Mouse (Mus musculus) midbrain, embryonic 12.5 days (tissue): Measurements from ENCODE around the gene Ubald1. TPM values are rescaled to one million over a fixed set of nuclear protein-coding genes. Genes with fewer than 3 reads are reported as not detected.

Experiments used
- ATAC-seq: fragments of 200-750 bp; cut with Nextera tagmentation; 2 replicates; pipeline ENCODE4 v1.8.0; 2017; ENCODE audit warnings: low read depth, moderate TSS enrichment, moderate library complexity; ENCODE audit not compliant: low FRiP score
- H3K27ac ChIP-seq: fragments of 300-500 bp; sonication (generic); replicated peaks from 2 replicates; pipeline ENCODE4 v1.5.1; 2016; ENCODE audit warnings: mild to moderate bottlenecking
- H3K27me3 ChIP-seq: fragments of 300-500 bp; sonication (generic); 2 replicates; pipeline ENCODE4 v1.6.1; 2016; ENCODE audit warnings: mild to moderate bottlenecking
- H3K36me3 ChIP-seq: fragments of 300-500 bp; sonication (generic); 2 replicates; pipeline ENCODE4 v1.6.1; 2016
- H3K4me1 ChIP-seq: fragments of 300-500 bp; sonication (generic); 2 replicates; pipeline ENCODE4 v1.6.1; 2016
- H3K4me2 ChIP-seq: fragments of 300-500 bp; sonication (generic); replicated peaks from 2 replicates; pipeline ENCODE4 v1.6.1; 2016; ENCODE audit warnings: mild to moderate bottlenecking, moderate library complexity
- H3K4me3 ChIP-seq: fragments of 300-500 bp; sonication (generic); 2 replicates; pipeline ENCODE4 v1.5.1; 2016; ENCODE audit warnings: mild to moderate bottlenecking
- H3K9ac ChIP-seq: fragments of 300-500 bp; sonication (generic); replicated peaks from 2 replicates; pipeline ENCODE4 v1.6.1; 2016; ENCODE audit warnings: mild to moderate bottlenecking, moderate library complexity
- H3K9me3 ChIP-seq: fragments of 300-500 bp; sonication (generic); 2 replicates; pipeline ENCODE4 v1.6.1; 2016; ENCODE audit warnings: mild to moderate bottlenecking
- WGBS: fragments of 180-500 bp; shearing (Covaris S2); methylation state at CpG from one replicate; pipeline ENCODE4 v1.1.7; 2016; 5-methylcytosine and 5-hydroxymethylcytosine counted together
- polyA plus RNA-seq: library from polyadenylated mRNA; unstranded; fragments of >200 nt; fragmentation: Nextera tagmentation; extraction: Ambion mirVana; gene quantifications from 2 replicates; pipeline ENCODE4 v1.2.1, GENCODE M21; 2016

The Ubald1 gene
- polyA plus RNA-seq, 1 experiment from 2014 or later: 31.7 TPM

GRCm38 (mm10) chr16:4861392-4861791 lies 18.7 kb downstream of the Ubald1 start:
- Histone ChIP-seq H3K4me2 (no peak overlapping the region), H3K9ac (no peak overlapping the region), H3K27ac (no peak overlapping the region), H3K27me3 (no peaks in the 10 kb centered on the region), H3K4me3 (no peak overlapping the region), H3K4me1 (no peaks in the 10 kb centered on the region), H3K9me3 (no peaks in the 10 kb centered on the region), H3K36me3 (no peaks in the 10 kb centered on the region)
- ATAC-seq: no peak
- 46% methylated on average over 10 of the region's 10 CpGs for WGBS

GRCm38 (mm10) chr16:4855046-4855650 lies 25.0 kb downstream of the Ubald1 start:
- Histone ChIP-seq H3K4me3 (no peak overlapping the region), H3K4me2 (no peak overlapping the region), H3K4me1 (no peaks in the 10 kb centered on the region), H3K27me3 (no peaks in the 10 kb centered on the region), H3K9me3 (no peaks in the 10 kb centered on the region), H3K36me3 (no peaks in the 10 kb centered on the region), H3K27ac (no peak overlapping the region), H3K9ac (no peak overlapping the region)
- 75% methylated on average over 5 of the region's 5 CpGs for WGBS
- no peak for ATAC-seq

GRCm38 (mm10) chr16:4850938-4851628 lies 29.0 kb downstream of the Ubald1 start:
- Histone ChIP-seq H3K27ac (no peak overlapping the region), H3K9ac (no peak overlapping the region)
- WGBS: 63% methylated on average over 5 of the region's 5 CpGs

GRCm38 (mm10) chr16:4850361-4850760 lies 29.8 kb downstream of the Ubald1 start:
- Histone ChIP-seq H3K9me3 (no peaks in the 10 kb centered on the region), H3K9ac (no peak overlapping the region), H3K27me3 (no peaks in the 10 kb centered on the region), H3K36me3 (no peaks in the 10 kb centered on the region), H3K4me1 (no peaks in the 10 kb centered on the region), H3K4me2 (no peak overlapping the region), H3K27ac (no peak overlapping the region), H3K4me3 (no peak overlapping the region)
- 87% methylated on average over 7 of the region's 7 CpGs for WGBS
- ATAC-seq: no peak

More at GRCm38 (mm10) chr16:4850938-4851628, 29.0 kb downstream of the Ubald1 start:
- H3K4me2 ChIP-seq: no peak overlapping the region
- no peak overlapping the region for H3K4me3 ChIP-seq
- no peaks in the 10 kb centered on the region for H3K4me1 ChIP-seq
- H3K36me3 ChIP-seq: no peaks in the 10 kb centered on the region
- no peak for ATAC-seq
- no peaks in the 10 kb centered on the region for H3K9me3 ChIP-seq
- no peaks in the 10 kb centered on the region for H3K27me3 ChIP-seq

- 82% methylated on average over 2 of the region's 2 CpGs for WGBS
- no peaks in the 10 kb centered on the region for H3K36me3 ChIP-seq
- H3K9me3 ChIP-seq: no peaks in the 10 kb centered on the region
- no peaks in the 10 kb centered on the region for H3K27me3 ChIP-seq
- H3K9ac ChIP-seq: no peak overlapping the region
- ATAC-seq: no peak
- no peak overlapping the region for H3K4me2 ChIP-seq
- H3K27ac ChIP-seq: no peak overlapping the region
- H3K4me1 ChIP-seq: no peaks in the 10 kb centered on the region
- no peak overlapping the region for H3K4me3 ChIP-seq
Observed at GRCm38 (mm10) chr16:4848090-4848489, 32.0 kb downstream of the Ubald1 start.

GRCm38 (mm10) chr16:4847041-4847440 lies 33.1 kb downstream of the Ubald1 start:
- Histone ChIP-seq H3K9ac (no peak overlapping the region), H3K36me3 (no peaks in the 10 kb centered on the region), H3K4me1 (no peaks in the 10 kb centered on the region), H3K27me3 (no peaks in the 10 kb centered on the region), H3K27ac (no peak overlapping the region), H3K4me2 (no peak overlapping the region), H3K9me3 (no peaks in the 10 kb centered on the region), H3K4me3 (no peak overlapping the region)
- ATAC-seq: no peak
- WGBS: 79% methylated on average over 3 of the region's 3 CpGs

- no peak for ATAC-seq
- no peak overlapping the region for H3K27ac ChIP-seq
- no peaks in the 10 kb centered on the region for H3K4me1 ChIP-seq
- 88% methylated on average over 8 of the region's 8 CpGs for WGBS
- no peak overlapping the region for H3K4me3 ChIP-seq
- no peaks in the 10 kb centered on the region for H3K9me3 ChIP-seq
- no peaks in the 10 kb centered on the region for H3K27me3 ChIP-seq
- H3K4me2 ChIP-seq: no peak overlapping the region
- no peaks in the 10 kb centered on the region for H3K36me3 ChIP-seq
- H3K9ac ChIP-seq: no peak overlapping the region
Observed at GRCm38 (mm10) chr16:4840231-4840630, 39.9 kb downstream of the Ubald1 start.

- 81% methylated on average over 3 of the region's 3 CpGs for WGBS
- no peak for ATAC-seq
Observed at GRCm38 (mm10) chr16:4839552-4839951, 40.6 kb downstream of the Ubald1 start.

GRCm38 (mm10) chr16:4837631-4838030 lies 42.5 kb downstream of the Ubald1 start:
- Histone ChIP-seq H3K4me2 (no peak overlapping the region), H3K4me3 (no peak overlapping the region), H3K27me3 (no peaks in the 10 kb centered on the region), H3K27ac (no peak overlapping the region), H3K9me3 (no peaks in the 10 kb centered on the region), H3K36me3 (no peaks in the 10 kb centered on the region), H3K9ac (no peak overlapping the region), H3K4me1 (no peaks in the 10 kb centered on the region)
- WGBS: 82% methylated on average over 3 of the region's 3 CpGs
- ATAC-seq: no peak

More at GRCm38 (mm10) chr16:4839552-4839951, 40.6 kb downstream of the Ubald1 start:
- no peaks in the 10 kb centered on the region for H3K4me1 ChIP-seq
- H3K4me2 ChIP-seq: no peak overlapping the region
- H3K27ac ChIP-seq: no peak overlapping the region
- H3K9me3 ChIP-seq: no peaks in the 10 kb centered on the region
- H3K9ac ChIP-seq: no peak overlapping the region
- H3K27me3 ChIP-seq: no peaks in the 10 kb centered on the region
- H3K4me3 ChIP-seq: no peak overlapping the region
- no peaks in the 10 kb centered on the region for H3K36me3 ChIP-seq

- H3K9ac ChIP-seq: no peak within 1 kb of the TSS
- no peaks in the 10 kb centered on the region for H3K4me1 ChIP-seq
- no peak within 1 kb of the TSS for H3K27ac ChIP-seq
- H3K9me3 ChIP-seq: no peaks in the 10 kb centered on the region
- no peak within 1 kb of the TSS for H3K4me3 ChIP-seq
- H3K27me3 ChIP-seq: no peaks in the 10 kb centered on the region
- ATAC-seq: no peak
- no peaks in the 10 kb centered on the region for H3K36me3 ChIP-seq
- H3K4me2 ChIP-seq: no peak within 1 kb of the TSS
- WGBS: 85% methylated on average over 3 of the region's 3 CpGs
Observed at GRCm38 (mm10) chr16:4835191-4835590, 44.9 kb downstream of the Ubald1 start, which contains the start of gene 4930562C15Rik. 4930562C15Rik (plus strand) TSS chr16:4835416.

GRCm38 (mm10) chr16:4833858-4834257 lies 46.3 kb downstream of the Ubald1 start:
- no peak overlapping the region for H3K9ac ChIP-seq
- no peak overlapping the region for H3K27ac ChIP-seq
- no peaks in the 10 kb centered on the region for H3K36me3 ChIP-seq
- H3K4me1 ChIP-seq: no peaks in the 10 kb centered on the region
- no peak for ATAC-seq
- 84% methylated on average over 2 of the region's 2 CpGs for WGBS
- H3K9me3 ChIP-seq: no peaks in the 10 kb centered on the region
- no peaks in the 10 kb centered on the region for H3K27me3 ChIP-seq
- H3K4me3 ChIP-seq: no peak overlapping the region
- H3K4me2 ChIP-seq: no peak overlapping the region

- Histone ChIP-seq H3K36me3 (no peaks in the 10 kb centered on the region), H3K4me1 (no peaks in the 10 kb centered on the region), H3K27me3 (no peaks in the 10 kb centered on the region), H3K4me2 (no peak overlapping the region), H3K4me3 (no peak overlapping the region), H3K9me3 (no peaks in the 10 kb centered on the region), H3K9ac (no peak overlapping the region), H3K27ac (no peak overlapping the region)
- ATAC-seq: no peak
- WGBS: 72% methylated on average over 15 of the region's 15 CpGs
Observed at GRCm38 (mm10) chr16:4831650-4832419, 48.3 kb downstream of the Ubald1 start.
